Mouse (Mus musculus): Measurements from ENCODE around the gene Cdh15. TPM values are rescaled to one million over a fixed set of nuclear protein-coding genes. Genes with fewer than 3 reads are reported as not detected.
A peak's percentile ranks its signal among the peaks of the same experiment; 100 is the strongest.

The Cdh15 gene
- polyA plus RNA-seq, 1 experiment = not detected

DNA sequence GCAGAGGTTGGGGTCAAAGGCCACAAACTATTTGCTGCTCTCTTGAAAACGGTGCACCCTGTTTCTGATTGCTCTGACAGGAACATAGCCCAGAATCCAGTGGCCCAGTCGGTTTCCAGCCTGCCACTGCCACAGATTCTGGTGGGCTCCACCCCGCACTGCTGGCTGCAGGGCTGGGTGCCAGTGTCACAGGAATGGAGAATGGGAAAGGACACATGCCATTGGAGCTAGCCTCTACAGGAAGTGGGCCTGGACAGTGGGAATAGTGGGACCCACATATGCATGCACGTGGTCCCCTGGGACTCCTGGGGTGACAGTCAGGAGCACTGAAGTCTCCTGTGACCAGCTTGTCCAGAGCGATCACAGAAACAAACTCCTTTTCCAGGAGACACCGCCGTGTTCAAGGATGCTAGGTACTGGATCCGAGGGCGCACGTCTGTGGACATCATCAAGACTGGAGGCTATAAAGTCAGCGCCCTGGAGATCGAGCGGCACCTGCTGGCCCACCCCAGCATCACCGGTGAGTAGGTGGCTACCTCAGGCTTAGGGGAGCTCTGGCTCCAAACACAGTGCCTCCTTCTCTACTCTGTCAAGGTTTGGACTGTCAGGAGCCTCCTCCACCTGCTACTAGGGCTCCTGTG lies 35.0 kb upstream of the Cdh15 start:
- Histone ChIP-seq H3K4me1 (ENCODE audit: control insufficient read depth, insufficient read depth, low read length) (peaks cover 2% of the 10 kb centered on the region; the same call in 1 of the 2 replicates), H3K27ac (ENCODE audit: control insufficient read depth, insufficient read depth, low read depth, low read length, poor library complexity) (no peak overlapping the region), H3K4me3 (replicated peaks; ENCODE audit: control insufficient read depth, low read depth, low read length) (no peak overlapping the region)
- 76% methylated on average over 14 of the region's 14 CpGs for WGBS
- TF ChIP-seq CTCF (IDR thresholded peaks at IDR 0.05; ENCODE audit: control insufficient read depth, insufficient read depth, low read length) (peak; percentile 45; the same call in 1 of the 2 replicates), POLR2A (IDR thresholded peaks at IDR 0.05; ENCODE audit: borderline replicate concordance, control insufficient read depth, low read depth, low read length) (no peak)

DNA sequence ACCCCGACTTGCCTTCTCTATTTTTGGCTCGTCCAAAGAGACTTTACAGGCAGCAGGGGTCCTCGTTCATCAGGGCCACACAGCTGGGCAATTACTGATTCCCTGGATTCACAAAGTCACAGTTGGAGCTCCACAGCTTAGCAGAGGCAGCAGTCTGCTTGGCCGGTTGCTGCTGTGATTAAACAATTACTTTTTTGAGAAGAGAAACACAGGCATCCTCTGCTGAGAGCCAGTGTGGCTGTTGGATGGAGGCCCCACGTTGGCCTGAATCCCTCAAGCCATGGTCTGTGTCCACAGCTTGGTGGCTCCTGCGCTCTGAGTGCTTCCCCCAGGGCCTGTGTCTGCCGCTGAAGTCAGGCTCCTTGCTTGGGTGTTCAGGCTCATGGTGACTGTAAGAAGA lies 33.2 kb upstream of the Cdh15 start:
- TF ChIP-seq POLR2A (IDR thresholded peaks at IDR 0.05; ENCODE audit: borderline replicate concordance, control insufficient read depth, low read depth, low read length) (no peak), CTCF (IDR thresholded peaks at IDR 0.05; ENCODE audit: control insufficient read depth, insufficient read depth, low read length) (no peak)
- H3K27ac ChIP-seq (ENCODE audit: control insufficient read depth, insufficient read depth, low read depth, low read length, poor library complexity) = no peak overlapping the region
- H3K4me1 ChIP-seq (ENCODE audit: control insufficient read depth, insufficient read depth, low read length) = no peaks in the 10 kb centered on the region
- no peak overlapping the region for H3K4me3 ChIP-seq (replicated peaks; ENCODE audit: control insufficient read depth, low read depth, low read length)
- 73% methylated on average over 7 of the region's 7 CpGs for WGBS

DNA sequence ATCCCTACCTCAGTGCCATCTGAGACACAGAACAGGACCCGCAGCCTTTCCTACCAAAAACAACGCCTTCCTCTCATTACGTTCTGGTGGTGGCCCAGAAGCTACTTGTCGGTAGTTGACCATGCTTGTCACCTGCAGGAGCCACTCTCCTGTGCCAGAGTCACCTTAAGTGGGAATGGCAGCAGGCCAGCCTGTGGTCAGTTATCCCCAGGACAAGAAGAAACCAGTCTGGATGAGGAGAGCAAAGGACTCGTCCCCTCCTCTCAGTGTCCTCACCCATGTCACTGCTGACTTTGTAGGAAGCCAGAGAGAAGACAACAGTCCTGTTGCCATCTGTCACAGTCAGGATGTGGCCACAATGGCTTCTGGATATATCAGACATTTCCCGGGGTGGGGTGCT lies 30.8 kb upstream of the Cdh15 start:
- Histone ChIP-seq H3K27ac (ENCODE audit: control insufficient read depth, insufficient read depth, low read depth, low read length, poor library complexity) (no peak overlapping the region), H3K4me3 (replicated peaks; ENCODE audit: control insufficient read depth, low read depth, low read length) (no peak overlapping the region), H3K4me1 (ENCODE audit: control insufficient read depth, insufficient read depth, low read length) (no peaks in the 10 kb centered on the region)
- 83% methylated on average over 6 of the region's 6 CpGs for WGBS
- TF ChIP-seq POLR2A (IDR thresholded peaks at IDR 0.05; ENCODE audit: borderline replicate concordance, control insufficient read depth, low read depth, low read length) = no peak
- no peak for TF ChIP-seq CTCF (IDR thresholded peaks at IDR 0.05; ENCODE audit: control insufficient read depth, insufficient read depth, low read length)

DNA sequence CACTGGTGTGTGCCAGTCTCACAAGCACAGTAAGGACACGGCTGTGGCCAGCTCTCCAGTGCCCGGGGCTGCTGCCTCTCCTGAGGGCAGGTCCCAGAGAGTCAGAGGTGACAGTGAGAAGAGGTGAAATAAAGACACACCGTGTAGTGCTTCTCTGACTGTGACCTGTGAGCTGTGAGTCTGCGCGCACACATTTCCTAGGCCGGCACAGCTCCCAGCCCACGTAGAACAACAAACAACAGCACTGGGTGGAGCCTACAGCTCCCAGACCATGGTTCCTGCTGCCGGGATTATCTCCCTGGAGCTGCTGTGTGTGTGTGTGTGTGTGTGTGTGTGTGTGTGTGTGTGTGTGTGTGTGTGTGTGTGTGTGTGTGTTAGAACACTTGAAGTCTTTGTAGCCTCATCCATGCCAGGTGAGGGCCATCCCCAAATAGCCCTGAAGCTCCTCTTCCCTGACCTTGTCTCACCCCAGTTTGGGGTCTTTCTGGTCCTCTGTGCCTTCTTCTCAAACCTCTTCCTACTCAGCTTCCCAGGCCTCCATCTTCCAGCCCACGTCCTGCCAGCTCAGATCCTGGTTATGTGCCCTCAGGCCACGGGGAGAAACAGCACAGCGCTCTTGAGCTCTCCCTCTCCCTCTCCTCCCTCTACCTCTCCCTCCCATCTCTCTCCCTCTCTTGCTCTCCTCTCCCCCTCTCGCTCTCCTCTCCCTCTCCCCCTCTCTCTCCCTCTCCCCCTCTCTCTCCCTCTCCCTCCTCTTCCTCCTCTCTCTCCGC lies 29.9 kb upstream of the Cdh15 start:
- no peak for TF ChIP-seq CTCF (IDR thresholded peaks at IDR 0.05; ENCODE audit: control insufficient read depth, insufficient read depth, low read length)
- no peak for TF ChIP-seq POLR2A (IDR thresholded peaks at IDR 0.05; ENCODE audit: borderline replicate concordance, control insufficient read depth, low read depth, low read length)
- Histone ChIP-seq H3K4me3 (replicated peaks; ENCODE audit: control insufficient read depth, low read depth, low read length) (no peak overlapping the region), H3K27ac (ENCODE audit: control insufficient read depth, insufficient read depth, low read depth, low read length, poor library complexity) (no peak overlapping the region), H3K4me1 (ENCODE audit: control insufficient read depth, insufficient read depth, low read length) (no peaks in the 10 kb centered on the region)
- 85% methylated on average over 13 of the region's 13 CpGs for WGBS

DNA sequence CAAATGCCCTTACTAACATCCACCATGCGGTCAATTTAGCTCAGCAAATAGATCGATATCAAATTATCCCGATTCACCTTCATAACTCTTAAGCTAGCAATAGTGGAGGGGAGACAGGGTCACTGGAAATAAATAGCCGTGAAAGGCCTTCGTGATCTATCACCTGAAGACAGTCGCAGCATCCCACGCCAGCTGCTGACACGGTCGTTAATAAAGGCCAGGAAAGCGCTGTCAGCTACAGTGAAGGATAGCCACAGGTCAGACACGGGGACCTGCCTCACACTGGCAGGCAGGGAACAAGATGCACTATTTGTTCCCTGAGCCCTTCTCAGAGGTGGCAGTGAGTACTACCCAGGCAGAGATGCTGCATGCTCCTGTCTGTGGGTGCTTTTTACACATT lies 28.0 kb upstream of the Cdh15 start:
- H3K4me1 ChIP-seq (ENCODE audit: control insufficient read depth, insufficient read depth, low read length) = no peaks in the 10 kb centered on the region
- WGBS = 79% methylated on average over 11 of the region's 11 CpGs
- no peak for TF ChIP-seq POLR2A (IDR thresholded peaks at IDR 0.05; ENCODE audit: borderline replicate concordance, control insufficient read depth, low read depth, low read length)
- no peak for TF ChIP-seq CTCF (IDR thresholded peaks at IDR 0.05; ENCODE audit: control insufficient read depth, insufficient read depth, low read length)

DNA sequence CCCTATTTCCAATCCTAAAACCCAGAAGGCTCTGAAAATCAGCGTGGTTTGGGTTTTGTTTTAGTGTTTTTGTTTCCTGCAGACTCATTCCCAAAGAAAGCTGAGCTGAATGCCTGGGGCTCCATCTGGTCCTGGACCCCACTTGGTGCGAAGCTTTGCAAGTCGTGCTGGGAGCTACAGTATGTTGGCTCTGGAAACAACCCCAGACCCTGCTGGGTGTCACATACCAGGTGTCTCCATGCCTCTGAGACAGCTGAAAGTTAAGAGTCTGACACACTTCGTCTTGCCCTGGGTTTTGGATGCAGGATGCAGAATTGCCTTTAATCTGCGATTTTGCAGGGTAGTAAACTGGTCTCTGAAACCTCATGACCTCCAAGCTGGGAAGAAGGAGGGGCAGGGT lies 23.2 kb upstream of the Cdh15 start:
- H3K27ac ChIP-seq (ENCODE audit: control insufficient read depth, insufficient read depth, low read depth, low read length, poor library complexity) = no peak overlapping the region
- no peak overlapping the region for H3K4me3 ChIP-seq (replicated peaks; ENCODE audit: control insufficient read depth, low read depth, low read length)
- H3K4me1 ChIP-seq (ENCODE audit: control insufficient read depth, insufficient read depth, low read length) = no peaks in the 10 kb centered on the region
- no peak for TF ChIP-seq POLR2A (IDR thresholded peaks at IDR 0.05; ENCODE audit: borderline replicate concordance, control insufficient read depth, low read depth, low read length)
- no peak for TF ChIP-seq CTCF (IDR thresholded peaks at IDR 0.05; ENCODE audit: control insufficient read depth, insufficient read depth, low read length)
- WGBS = 48% methylated on average over 5 of the region's 5 CpGs

More for the DNA sequence above, 28.0 kb upstream of the Cdh15 start:
- Histone ChIP-seq H3K27ac (ENCODE audit: control insufficient read depth, insufficient read depth, low read depth, low read length, poor library complexity) (no peak overlapping the region), H3K4me3 (replicated peaks; ENCODE audit: control insufficient read depth, low read depth, low read length) (no peak overlapping the region)

DNA sequence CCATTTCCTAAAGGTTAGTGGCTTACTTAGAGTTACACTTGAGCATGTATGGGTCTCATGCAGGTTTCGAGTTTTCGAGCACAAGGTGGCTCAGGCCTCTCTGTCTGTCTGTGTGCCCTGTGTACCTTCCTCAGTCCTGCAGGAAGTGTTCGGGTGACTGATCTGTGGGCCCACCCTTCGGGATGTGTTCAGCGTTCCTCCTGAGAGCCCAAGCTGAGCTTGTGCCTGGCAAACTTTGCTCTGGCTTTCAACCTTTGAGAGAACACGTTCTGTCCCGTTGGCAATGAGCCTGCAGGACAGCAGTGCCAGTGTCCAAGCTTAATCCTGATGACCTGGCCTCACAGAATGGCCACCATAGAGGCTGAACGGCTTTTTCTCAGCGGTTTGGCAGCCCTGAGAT lies 22.8 kb upstream of the Cdh15 start:
- WGBS = 40% methylated on average over 9 of the region's 9 CpGs
- H3K4me1 ChIP-seq (ENCODE audit: control insufficient read depth, insufficient read depth, low read length) = no peaks in the 10 kb centered on the region

DNA sequence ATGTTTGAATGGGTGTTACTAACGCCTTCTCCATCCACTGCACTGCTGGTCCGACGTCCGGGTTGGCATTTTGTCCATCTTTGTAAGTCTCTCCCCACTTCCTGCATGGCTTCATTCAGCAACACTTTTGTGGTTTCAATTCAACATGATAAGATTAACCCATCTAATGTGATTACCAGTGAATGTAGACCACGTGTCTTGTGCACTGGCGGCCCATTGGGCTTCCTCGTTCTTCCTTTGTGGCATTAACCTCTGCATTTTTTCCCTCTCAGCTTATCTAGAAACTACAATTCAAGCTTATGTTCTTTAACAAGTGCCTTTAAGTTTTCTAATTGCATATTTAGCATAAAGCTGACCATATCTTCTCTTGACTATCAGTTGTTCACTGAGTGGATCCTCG lies 22.4 kb upstream of the Cdh15 start:
- WGBS = 20% methylated on average over 8 of the region's 8 CpGs
- no peak overlapping the region for H3K27ac ChIP-seq (ENCODE audit: control insufficient read depth, insufficient read depth, low read depth, low read length, poor library complexity)
- H3K4me3 ChIP-seq (replicated peaks; ENCODE audit: control insufficient read depth, low read depth, low read length) = no peak overlapping the region
- H3K4me1 ChIP-seq (ENCODE audit: control insufficient read depth, insufficient read depth, low read length) = peaks cover 2% of the 10 kb centered on the region; the same call in 1 of the 2 replicates
- TF ChIP-seq POLR2A (IDR thresholded peaks at IDR 0.05; ENCODE audit: borderline replicate concordance, control insufficient read depth, low read depth, low read length) = no peak
- no peak for TF ChIP-seq CTCF (IDR thresholded peaks at IDR 0.05; ENCODE audit: control insufficient read depth, insufficient read depth, low read length)

More for the DNA sequence above, 22.8 kb upstream of the Cdh15 start:
- TF ChIP-seq POLR2A (IDR thresholded peaks at IDR 0.05; ENCODE audit: borderline replicate concordance, control insufficient read depth, low read depth, low read length) (no peak), CTCF (IDR thresholded peaks at IDR 0.05; ENCODE audit: control insufficient read depth, insufficient read depth, low read length) (no peak)
- H3K27ac ChIP-seq (ENCODE audit: control insufficient read depth, insufficient read depth, low read depth, low read length, poor library complexity) = no peak overlapping the region
- H3K4me3 ChIP-seq (replicated peaks; ENCODE audit: control insufficient read depth, low read depth, low read length) = no peak overlapping the region
